Mouse (Mus musculus) left cerebral cortex, postnatal 25 days (tissue): Measurements from ENCODE around the gene Gm43064. TPM values are rescaled to one million over a fixed set of nuclear protein-coding genes. Genes with fewer than 3 reads are reported as not detected.

Source experiments
- total RNA-seq, 2 experiments: library from RNA; stranded (reverse); gene quantifications; 2 replicates each; pipeline ENCODE4 v1.2.3; 2021

Gene Gm43064
- total RNA-seq, 2 experiments from 2014 or later = 0.16 to 0.32 TPM

Other genes with a start within 250 kb of the Gm43064 start
- gene Syt6, start 234.3 kb upstream of the Gm43064 start, total RNA-seq = 10 to 100 TPM; 10.4 to 22.6 TPM
- 1 to 10 TPM in 1 of 2 experiments, not detected in 1; 1.0 TPM for gene Atg4a-ps, start 163.5 kb upstream of the Gm43064 start, total RNA-seq
- gene Olfml3, start 71.6 kb upstream of the Gm43064 start, total RNA-seq = 10 to 100 TPM; 14.4 to 15.2 TPM
- gene Gm10964, start 70.2 kb upstream of the Gm43064 start, total RNA-seq = not detected
- 100 to 1,000 TPM; 110 to 113 TPM for gene Hipk1, start 18.0 kb upstream of the Gm43064 start, total RNA-seq
- gene Dclre1b, start 129 bp upstream of the Gm43064 start, total RNA-seq = 1 to 10 TPM; 5.9 to 7.7 TPM
- 10 to 100 TPM; 14.1 to 16.1 TPM for gene Ap4b1, start 53 bp upstream of the Gm43064 start, total RNA-seq
- under 1 TPM; 0.78 TPM for gene Bcl2l15, start 23.0 kb downstream of the Gm43064 start, total RNA-seq
- gene Ptpn22, start 50.2 kb downstream of the Gm43064 start, total RNA-seq = 1 to 10 TPM; 1.2 to 1.7 TPM
- 10 to 100 TPM; 21.9 to 22.9 TPM for gene Rsbn1, start 104.5 kb downstream of the Gm43064 start, total RNA-seq
- gene Phtf1, start 158.5 kb downstream of the Gm43064 start, total RNA-seq = 10 to 100 TPM; 46.7 to 50.6 TPM